Mouse (Mus musculus) frontal cortex, adult (tissue): ENCODE measurements at regions not wholly inside any gene's neighbourhood (a gene's known extent, or its start where the extent isn't known, plus 50 kb on each side); places are given as distances from the start of the nearest gene placed in this dataset.

ENCODE experiments used
- ATAC-seq: cut with Nextera tagmentation; 2 replicates; pipeline ENCODE4 v1.9.2; 2017; ENCODE audit warnings: mild to moderate bottlenecking, moderate library complexity, mixed read lengths; ENCODE audit not compliant: low TSS enrichment

DNA sequence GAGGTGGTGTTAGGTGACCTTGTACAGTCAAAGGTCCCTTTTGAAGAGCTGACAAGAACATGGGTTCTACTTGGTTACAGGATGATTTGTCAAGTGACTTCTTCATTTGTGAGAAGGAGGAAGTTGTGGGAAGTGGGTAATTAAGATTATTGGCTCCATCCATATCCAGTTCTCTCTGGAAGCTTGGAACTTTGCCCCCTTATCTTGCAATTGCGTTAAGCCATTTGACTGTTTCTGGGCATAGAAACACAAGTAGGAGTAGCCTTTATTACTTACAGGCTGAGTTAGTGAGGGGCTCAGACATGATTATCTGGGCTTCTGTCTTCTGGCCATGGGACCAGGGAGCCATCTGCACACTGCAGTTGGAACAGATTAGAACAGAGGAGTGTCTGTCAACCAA, 192.5 kb downstream of the Kit start:
- no peak for ATAC-seq

DNA sequence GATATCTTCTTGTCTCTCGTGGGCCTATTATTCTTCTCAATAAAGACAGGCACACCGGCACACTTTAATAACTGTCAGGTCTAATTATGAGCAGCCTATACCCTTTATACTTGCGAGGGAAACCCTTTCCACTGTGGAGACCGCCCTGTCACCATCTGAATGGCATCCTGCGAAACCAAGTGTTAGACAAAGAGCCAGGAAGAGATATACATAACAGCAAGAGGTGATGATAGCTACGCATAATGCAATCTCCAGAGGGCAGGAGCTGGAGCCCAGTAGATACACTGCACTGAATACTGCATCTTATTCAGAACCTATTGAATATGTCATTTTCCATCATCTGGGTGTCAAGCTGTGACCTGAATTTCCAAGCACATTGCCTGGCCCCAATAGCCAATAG, 187.7 kb downstream of the Kit start:
- no peak for ATAC-seq

DNA sequence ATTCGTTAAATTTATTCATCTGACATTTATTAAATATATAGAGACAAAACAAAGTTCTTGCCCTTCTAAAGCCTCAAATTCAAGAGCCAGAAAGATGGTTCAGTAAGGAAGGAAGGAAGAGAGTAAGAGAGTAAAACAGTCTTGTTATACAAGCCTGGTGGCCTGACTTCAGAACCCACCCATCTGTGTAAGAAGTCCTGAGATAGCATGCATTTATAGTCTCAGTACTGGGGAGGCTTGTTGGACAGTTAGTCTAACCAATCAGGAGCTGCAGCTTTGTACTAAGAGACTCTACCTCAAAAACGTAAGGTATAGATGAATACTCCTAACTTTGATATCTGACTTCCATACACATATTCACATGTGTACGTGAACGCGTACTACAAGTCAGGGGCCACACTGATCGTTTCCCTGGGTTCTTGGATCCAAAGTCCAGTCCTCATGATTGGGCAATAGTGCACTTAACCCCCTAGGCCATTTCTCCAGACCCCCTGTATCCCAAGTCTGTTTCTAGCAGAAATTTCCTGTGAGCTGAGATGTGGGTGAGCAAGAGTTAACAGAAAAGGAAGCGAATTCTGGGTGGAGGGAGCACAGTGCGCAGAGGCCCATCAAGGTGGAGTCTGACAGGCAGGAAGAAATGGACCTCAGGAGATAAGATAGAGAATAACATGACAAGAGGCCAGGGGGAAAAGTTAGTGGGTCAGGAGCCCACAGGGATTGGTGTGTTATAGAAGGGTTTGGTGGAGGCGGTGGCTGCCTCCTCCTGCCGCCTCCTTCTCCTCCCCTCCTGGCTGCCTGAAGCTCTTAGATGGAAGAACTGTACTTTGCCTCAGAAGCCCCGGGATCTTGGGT, 187.0 kb downstream of the Kit start:
- no peak for ATAC-seq

DNA sequence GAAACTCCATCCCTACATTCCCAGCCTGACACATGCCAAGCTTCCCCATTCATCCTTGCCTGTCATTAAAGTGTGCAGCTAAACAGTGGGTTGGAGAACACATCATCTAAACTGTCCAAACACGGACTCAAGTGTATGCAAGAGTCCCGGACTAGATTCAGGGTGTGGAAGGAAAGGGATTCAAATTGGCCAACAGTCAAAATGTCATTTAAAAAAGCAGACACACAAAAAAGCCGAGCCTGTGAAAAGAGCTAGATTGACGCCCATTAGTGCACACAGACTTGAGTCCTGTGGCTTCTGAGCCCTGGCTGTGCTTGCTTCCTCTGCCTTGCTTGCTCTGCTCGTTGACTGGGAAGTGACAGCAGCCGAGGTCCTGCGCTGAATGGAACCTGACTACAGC, 181.5 kb downstream of the Kit start:
- no peak for ATAC-seq

DNA sequence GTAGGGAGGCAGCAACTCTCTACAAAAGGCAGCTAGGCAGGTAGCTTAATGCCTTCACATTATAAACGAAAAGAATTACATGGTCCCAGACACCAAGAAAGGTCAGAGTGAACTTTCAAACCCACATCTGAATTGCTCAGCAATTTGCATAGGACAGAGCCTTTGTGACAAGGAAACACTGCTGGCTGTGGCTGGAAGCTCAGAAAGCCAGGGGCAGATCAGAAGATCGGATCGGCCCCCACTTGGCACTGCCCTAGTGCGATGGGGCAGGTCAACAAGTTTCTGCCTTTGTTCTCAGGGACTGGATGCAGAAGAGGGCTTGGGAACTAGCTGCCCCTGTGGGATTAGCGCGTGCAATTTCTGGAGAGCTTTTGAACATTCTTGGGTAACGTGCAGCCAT, 179.6 kb downstream of the Kit start:
- ATAC-seq, result no peak

DNA sequence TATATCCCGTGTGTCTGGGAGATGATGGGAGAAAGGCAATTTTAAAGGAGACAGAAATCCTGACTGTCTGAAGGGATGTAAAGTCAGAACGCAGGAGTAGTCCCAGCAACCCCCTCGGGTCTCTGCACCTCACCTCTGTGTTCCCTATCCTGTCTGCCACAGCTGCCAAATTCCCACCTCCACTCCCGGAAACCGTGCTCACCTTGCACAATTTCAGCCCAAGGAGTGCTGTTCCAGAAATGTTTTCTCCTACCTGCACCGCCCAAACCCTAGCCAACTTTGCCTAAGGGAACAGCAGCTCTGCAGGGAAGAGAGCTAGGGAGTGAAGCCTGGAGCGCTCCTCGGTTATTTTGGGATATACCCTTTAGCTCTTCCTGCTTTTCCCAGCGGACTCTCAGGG, 170.6 kb downstream of the Kit start:
- ATAC-seq, result no peak

DNA sequence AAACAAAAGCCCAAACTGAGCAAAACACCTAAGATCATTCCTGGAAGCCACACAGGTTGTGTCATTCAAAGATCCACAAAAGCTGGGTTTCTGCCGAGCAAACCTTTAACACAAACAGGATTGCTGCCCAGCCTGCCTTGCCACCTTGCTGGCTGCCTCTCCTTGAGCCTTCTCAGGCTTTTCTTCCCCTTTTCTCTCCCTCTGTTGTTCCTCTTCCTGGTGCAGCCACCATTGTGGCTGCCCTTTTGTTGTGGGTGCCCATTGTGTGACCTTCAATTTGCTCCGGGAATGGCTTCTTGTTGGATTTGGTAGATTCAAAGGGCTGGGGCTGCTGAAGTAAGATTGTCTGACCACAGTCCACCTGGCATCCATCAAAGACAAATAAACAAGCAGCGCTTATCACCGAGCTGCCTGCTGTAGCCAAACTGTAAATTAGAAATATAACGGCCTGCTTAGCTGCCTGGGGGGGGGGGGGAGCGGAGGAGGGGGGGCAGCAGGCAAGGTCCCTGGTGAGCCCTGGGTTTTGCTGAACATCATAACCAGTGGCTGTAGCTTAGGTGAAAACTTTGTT, 169.8 kb downstream of the Kit start:
- ATAC-seq, result no peak

DNA sequence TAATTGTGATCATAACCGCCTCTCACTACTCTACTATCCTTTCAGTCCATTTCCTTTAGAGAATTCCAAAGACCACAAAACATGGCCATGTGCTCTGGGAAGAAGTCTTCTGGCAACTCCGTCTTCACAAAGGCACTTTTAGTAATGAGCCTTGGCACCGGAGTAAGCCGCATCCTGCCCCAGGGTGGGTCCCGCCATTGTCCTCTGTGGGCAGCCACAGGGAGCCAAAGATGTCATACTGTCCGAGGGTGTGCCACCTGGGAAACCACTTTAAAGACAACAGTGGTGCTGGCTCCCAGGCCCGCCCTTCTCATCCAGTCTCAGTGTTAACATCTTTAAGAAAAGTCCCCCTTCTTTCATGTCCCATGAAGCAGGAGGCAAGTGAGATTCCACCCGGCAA, 164.6 kb downstream of the Kit start:
- ATAC-seq, result no peak

DNA sequence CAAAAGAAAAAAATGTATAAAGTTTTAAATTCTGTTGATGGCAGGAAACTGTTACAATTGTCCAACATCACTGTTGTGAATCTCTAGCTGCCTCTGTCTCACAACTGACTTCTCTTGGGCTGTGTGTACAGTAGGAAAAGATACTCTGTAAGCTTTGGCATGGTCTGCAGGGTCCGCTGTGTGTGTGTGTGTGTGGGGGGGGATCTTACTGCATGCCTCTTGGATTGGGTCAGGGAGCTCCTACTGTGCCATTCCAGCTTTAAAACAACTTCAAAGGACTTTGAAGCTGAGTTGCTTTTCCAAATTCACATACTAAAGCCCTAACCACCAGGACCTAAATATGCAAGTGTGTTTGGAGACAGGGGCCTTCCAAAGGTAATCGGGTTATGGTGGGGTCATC, 163.7 kb downstream of the Kit start:
- no peak for ATAC-seq

DNA sequence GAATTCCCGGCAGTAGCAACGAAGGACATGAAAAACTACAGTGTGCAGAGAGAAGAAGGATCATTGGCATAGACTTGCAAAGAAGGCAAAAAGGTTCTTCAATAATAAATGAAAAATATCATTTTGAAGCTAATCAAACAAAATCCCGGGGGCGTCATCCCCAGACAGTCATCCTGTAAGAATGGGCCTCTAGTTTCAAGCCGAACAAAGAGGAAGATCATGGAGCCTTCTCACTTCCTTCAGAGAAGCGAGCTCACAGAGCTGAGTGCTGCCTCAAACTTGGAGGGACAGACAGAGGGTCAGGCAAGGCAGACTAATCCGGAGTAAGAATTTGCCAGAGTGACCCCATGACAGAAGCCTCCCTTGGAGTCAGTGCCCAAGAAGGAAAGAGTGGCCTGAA, 163.0 kb downstream of the Kit start:
- no peak for ATAC-seq

DNA sequence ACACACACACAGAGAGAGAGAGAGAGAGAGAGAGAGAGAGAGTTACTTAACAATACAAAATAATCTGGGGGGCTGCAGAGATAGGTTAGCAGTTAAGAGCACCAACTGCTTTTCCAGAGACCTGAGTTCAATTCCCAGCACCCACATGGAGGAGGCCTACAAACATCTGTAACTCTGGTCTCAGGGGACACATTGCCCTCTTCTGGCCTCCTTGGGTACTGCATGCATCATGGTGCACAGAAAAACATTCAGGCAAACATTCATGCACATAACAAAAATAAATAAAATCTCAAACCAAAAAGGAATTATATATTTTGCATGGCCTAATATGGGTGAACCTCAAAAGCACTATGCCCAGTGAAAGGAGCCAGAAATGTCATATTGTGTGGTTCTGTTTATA, 161.6 kb downstream of the Kit start:
- no peak for ATAC-seq

DNA sequence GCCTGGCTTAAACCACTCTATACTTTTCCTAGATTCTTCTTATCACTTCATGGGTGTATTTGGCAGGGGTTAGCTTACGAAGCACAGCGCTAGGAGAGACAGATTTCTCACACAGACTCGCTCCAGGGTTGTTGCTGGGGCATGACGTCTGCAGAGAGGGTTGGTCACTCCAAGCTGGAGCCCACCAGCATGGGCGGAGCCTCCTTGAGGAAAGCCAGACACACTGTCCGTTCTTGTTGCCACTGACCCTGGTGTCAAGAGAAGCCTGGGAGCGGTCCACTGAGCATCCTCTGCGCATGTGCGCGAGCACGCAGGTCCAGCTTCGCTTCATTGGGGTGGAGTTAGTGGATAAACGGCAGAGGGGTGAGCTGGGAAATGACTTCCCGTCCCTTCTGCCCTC, 159.8 kb downstream of the Kit start:
- ATAC-seq, result no peak

DNA sequence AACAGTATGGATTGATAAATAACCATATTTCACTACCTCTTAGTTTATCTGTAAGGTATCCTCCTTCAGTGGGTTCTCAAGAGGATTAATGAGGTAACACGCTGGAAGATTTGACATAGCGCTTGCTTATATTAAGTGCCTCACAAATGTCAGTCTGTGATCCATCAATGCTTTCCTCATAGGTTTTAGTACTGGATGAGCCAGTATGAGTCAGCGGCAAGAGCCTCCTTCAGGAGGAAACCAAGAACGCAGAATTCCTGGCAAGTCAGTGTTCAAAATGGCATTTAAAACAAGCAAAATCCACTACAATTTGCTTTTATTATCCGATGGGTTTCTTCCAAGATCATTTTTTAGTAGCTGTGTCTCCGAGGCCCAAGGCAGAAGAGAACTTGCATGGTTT, 159.3 kb downstream of the Kit start:
- ATAC-seq, result no peak

DNA sequence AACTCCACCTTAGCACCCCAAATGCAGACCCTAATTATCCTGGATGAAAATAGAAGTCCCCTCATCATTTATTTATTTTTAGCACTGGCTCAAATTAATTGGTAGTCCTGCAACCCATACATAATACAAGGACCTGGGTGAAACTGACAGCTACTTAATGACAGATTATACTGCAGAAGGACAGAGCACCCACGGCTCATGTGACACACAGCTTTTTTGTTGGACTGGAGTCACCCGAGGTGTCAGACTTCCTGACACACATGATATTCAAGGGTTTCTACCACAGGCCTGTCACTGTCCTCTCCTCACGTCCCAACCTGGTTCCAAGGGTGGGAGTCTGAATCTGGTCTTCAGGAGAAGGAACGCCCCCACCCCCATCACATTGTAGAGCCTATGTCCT, 156.5 kb downstream of the Kit start:
- no peak for ATAC-seq

DNA sequence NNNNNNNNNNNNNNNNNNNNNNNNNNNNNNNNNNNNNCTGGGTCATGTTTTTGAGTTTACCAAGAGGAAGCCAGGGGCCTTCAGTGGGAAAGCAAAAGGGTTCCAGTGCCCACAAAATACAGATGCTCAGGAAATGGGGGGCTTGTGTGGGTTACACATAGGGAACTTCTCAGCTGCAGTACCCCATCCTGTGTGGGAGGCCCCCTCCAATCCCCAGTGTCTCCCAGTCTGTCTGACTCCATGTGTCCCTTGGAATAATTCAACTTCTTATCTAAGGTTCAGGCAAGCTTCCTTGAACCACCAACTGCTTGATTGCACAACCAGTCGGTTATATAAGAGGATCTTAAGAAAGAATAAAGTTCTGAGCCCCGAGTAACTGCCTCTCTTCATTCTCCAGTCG, 156.0 kb downstream of the Kit start:
- no peak for ATAC-seq

DNA sequence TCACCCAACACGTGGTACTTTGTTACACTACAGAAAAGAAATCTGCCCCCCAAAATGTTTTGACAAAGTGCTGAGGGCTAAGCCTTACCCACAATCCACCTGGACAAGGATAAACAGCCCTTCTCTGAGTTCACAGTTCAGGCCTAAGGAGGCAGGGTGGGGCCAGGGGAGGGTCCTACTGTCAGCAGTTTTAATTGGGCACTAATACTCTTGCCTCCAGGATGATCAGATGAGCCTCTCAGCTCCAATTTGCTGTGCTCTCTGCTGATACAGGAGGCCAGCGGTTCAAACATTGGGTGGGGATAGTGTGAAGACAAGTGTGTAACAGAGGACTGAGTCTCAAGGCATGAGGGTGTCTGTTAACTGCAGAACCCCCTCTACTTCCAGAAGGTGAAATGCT, 146.6 kb downstream of the Kit start:
- ATAC-seq, result no peak

DNA sequence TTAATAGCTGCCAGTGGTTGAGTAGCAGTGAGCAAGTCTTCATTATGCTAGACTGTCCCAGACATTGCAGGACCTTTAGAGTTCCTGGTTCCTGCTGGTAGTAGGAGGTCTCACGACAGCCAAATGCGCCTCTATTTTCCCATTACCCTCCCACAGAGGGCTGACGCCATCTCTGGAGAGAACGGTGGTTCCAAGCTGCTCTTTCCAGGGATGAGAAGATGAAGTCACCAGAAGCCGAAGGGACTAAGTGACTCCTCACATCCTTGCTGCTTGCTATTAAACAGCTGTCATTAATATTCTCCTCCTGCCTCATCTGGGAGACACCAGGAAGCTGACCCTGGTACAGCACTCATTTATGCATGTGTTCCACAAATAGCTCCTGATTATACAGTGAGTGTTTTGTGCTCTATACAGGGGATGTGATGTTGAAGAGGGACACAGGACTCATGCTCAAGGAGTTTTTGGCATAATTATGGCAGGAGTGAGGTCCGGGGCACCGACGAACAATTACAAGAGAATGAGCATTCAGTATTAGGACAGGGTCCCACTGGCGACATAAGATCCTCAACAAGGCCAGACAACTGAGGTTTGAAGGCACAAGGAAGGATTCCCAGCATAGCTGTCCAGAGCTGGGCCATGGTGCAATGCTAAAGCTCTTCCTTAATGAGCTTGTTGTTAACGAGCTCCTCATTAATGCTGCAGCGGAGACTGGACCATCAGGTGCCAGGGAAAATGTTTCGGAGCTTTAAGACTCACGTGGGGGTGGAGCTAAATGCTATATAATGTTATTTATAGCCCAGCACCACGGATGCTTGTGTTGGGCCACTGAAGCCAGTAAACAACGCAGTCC, 145.6 kb downstream of the Kit start:
- no peak for ATAC-seq

DNA sequence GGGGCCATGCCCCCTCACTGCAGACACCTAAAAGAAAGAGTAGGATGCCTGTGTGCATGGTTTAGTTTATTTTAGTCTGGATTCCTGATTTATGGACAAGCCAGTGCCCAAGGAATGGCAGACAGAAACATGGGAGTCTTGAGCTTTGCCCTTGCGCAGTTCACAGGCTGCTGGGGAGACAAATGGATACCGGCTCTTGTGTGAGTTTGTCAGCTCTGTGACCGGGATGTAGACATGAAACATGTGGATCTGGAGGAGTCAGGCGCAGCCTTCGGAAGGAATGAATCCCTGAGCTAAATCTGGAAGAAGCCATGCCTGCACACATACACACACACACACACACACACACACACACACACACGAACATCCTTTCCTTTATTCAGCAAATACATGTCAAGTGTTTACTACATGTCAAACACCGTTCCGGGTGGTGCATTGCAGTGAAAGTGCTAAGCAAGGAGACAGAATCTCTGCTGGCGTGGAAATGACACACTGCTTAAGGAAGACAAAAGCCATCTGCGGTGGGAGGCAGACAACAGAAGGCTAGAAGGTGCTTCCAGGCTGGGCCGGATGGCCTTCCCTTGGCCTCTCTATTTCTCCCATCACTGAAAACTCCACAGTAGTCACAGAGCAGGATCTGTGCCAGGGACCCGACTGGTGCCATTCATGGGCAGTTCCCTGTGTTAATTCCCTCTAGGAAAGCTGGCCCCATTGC, 144.0 kb downstream of the Kit start:
- ATAC-seq, result no peak
